Mouse (Mus musculus): ENCODE results near the gene 8030411F24Rik. TPM values are rescaled to one million over a fixed set of nuclear protein-coding genes. Genes with fewer than 3 reads are reported as not detected.

The 8030411F24Rik gene
- total and polyA plus RNA-seq, 2 experiments from 2014 or later: not detected

DNA sequence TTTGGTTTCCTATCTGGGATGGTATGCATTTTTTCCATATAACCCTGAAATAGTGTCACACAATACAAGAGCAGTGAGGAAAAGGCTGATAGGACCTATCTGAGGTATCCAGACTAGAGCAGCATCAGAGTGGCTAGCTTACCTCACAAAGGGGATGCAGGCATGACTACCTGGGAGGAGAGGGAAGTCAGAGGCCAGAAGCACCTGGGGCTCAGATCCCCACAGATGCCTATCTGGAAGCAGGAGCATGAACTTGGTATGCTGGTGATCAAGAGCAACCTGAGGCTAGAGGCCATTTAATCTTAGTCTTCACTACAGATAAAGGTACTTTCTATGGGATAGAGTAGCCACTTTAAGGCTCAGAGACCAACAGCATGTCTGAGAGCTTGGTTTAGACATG is 38.1 kb downstream of the 8030411F24Rik start, which contains the start of gene Cst13:
Cst13 (plus strand) TSS at position 173 of the 400 bp plus-strand sequence.
- no peaks in the 10 kb centered on the region for H3K4me1 ChIP-seq (ENCODE audit: insufficient read depth)
- DNase-seq (no peak), ATAC-seq (no peak)
- no peaks in the 10 kb centered on the region for H3K27me3 ChIP-seq (ENCODE audit: insufficient read depth, low read length)
- H3K36me3 ChIP-seq (ENCODE audit: insufficient read depth): no peaks in the 10 kb centered on the region
- no peak within 1 kb of the TSS for H3K4me2 ChIP-seq (ENCODE audit: low read depth)
- H3K27ac ChIP-seq (ENCODE audit: low read depth, low read length): no peak within 1 kb of the TSS
- H3K9me3 ChIP-seq (ENCODE audit: low read length): no peaks in the 10 kb centered on the region
- H3K9ac ChIP-seq: no peak within 1 kb of the TSS
- H3K4me3 ChIP-seq (ENCODE audit: low read depth, low read length): no peak within 1 kb of the TSS
- TF ChIP-seq CTCF (IDR thresholded peaks at IDR 0.05; ENCODE audit: low read depth): no peak

DNA sequence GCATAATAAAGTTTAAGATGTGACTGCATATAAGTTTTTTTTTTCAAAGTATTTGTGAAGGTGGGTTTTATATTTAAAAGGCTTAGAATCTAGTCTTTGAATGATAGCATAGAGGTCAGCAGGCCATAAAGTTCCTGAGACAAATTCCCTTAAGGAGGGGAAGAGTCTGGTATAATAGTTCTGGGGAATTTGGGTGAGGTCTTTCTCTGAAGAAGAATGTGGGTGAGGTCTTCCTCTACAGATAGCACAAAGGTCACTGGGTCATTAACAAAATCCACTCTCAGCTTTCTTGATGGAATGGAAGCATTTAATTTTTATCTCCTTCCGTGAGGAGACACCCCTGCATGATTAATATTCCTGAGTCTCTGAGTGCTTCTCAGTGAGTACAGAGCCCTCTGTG is 44.2 kb downstream of the 8030411F24Rik start:
- no peak for TF ChIP-seq CTCF (IDR thresholded peaks at IDR 0.05; ENCODE audit: low read depth)
- no peak overlapping the region for H3K4me2 ChIP-seq (ENCODE audit: low read depth)
- no peaks in the 10 kb centered on the region for H3K4me1 ChIP-seq (ENCODE audit: insufficient read depth)
- ATAC-seq (no peak), DNase-seq (no peak)
- H3K9ac ChIP-seq: no peak overlapping the region
- H3K27ac ChIP-seq (ENCODE audit: low read depth, low read length): no peak overlapping the region
- no peak overlapping the region for H3K4me3 ChIP-seq (ENCODE audit: low read depth, low read length)
- no peaks in the 10 kb centered on the region for H3K27me3 ChIP-seq (ENCODE audit: insufficient read depth, low read length)
- H3K9me3 ChIP-seq (ENCODE audit: low read length): no peaks in the 10 kb centered on the region
- 64% methylated on average over 1 of the region's 1 CpGs for WGBS
- no peaks in the 10 kb centered on the region for H3K36me3 ChIP-seq (ENCODE audit: insufficient read depth)

DNA sequence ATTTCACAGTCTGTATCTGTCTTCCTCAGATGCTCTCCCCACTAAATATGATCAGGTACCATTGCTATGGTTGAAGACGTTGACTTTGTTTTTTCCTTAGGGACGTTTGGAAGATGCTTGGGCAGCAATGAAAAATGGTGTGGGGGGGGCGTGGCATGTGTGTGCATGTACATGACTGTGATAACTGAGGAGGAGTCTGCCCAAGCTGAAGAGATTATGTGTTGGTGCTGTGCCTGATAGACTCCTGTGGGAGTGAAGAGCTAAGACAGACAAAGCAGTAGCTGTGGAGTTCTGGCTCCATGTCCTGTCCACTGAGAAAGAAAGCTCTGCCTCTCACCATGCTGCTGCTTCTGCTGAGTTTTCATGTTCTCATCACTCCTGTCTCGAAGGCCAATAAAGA is 53.1 kb downstream of the 8030411F24Rik start, which contains the start of gene Cst9:
Cst9 (plus strand) TSS at position 236 of the 400 bp plus-strand sequence.
- H3K4me2 ChIP-seq (ENCODE audit: low read depth): no peak within 1 kb of the TSS
- no peak within 1 kb of the TSS for H3K27ac ChIP-seq (ENCODE audit: low read depth, low read length)
- H3K9ac ChIP-seq: no peak within 1 kb of the TSS
- DNase-seq (no peak), ATAC-seq (no peak)
- no peaks in the 10 kb centered on the region for H3K27me3 ChIP-seq (ENCODE audit: insufficient read depth, low read length)
- H3K9me3 ChIP-seq (ENCODE audit: low read length): no peaks in the 10 kb centered on the region
- no peak for TF ChIP-seq CTCF (IDR thresholded peaks at IDR 0.05; ENCODE audit: low read depth)
- WGBS: 67% methylated on average over 4 of the region's 4 CpGs
- H3K4me1 ChIP-seq (ENCODE audit: insufficient read depth): no peaks in the 10 kb centered on the region
- H3K36me3 ChIP-seq (ENCODE audit: insufficient read depth): no peaks in the 10 kb centered on the region
- H3K4me3 ChIP-seq (ENCODE audit: low read depth, low read length): no peak within 1 kb of the TSS

Other genes starting within 250 kb of the 8030411F24Rik start
- gene Nxt1, start 109.4 kb upstream of the 8030411F24Rik start, total RNA-seq (2014; rRNA removed): 26.9 and 34.6 TPM in 2 replicates
- 29.6 and 38.4 TPM in 2 replicates for gene Nxt1, start 109.4 kb upstream of the 8030411F24Rik start, polyA plus RNA-seq (2015; fragmentation: Nextera tagmentation; extraction: Ambion mirVana)
- gene Gzf1, start 101.0 kb upstream of the 8030411F24Rik start, total RNA-seq (2014; rRNA removed): 21.8 and 22.2 TPM in 2 replicates
- 12.8 and 15.0 TPM in 2 replicates for gene Gzf1, start 101.0 kb upstream of the 8030411F24Rik start, polyA plus RNA-seq (2015; fragmentation: Nextera tagmentation; extraction: Ambion mirVana)
- gene Napb, start 49.5 kb upstream of the 8030411F24Rik start, total RNA-seq (2014; rRNA removed): 124 and 142 TPM in 2 replicates
- gene Napb, start 49.5 kb upstream of the 8030411F24Rik start, polyA plus RNA-seq (2015; fragmentation: Nextera tagmentation; extraction: Ambion mirVana): 41.1 and 76.3 TPM in 2 replicates
- gene Cstl1, start 31.7 kb upstream of the 8030411F24Rik start, total RNA-seq (2014; rRNA removed): not detected in 2 replicates
- gene Cstl1, start 31.7 kb upstream of the 8030411F24Rik start, polyA plus RNA-seq (2015; fragmentation: Nextera tagmentation; extraction: Ambion mirVana): not detected in 2 replicates
- gene Cst11, start 10.5 kb upstream of the 8030411F24Rik start, total RNA-seq (2014; rRNA removed): not detected in 2 replicates
- gene Cst11, start 10.5 kb upstream of the 8030411F24Rik start, polyA plus RNA-seq (2015; fragmentation: Nextera tagmentation; extraction: Ambion mirVana): not detected in 2 replicates
- gene Cst12, start 7.4 kb downstream of the 8030411F24Rik start, total RNA-seq (2014; rRNA removed): not detected in 2 replicates
- not detected in 2 replicates for gene Cst12, start 7.4 kb downstream of the 8030411F24Rik start, polyA plus RNA-seq (2015; fragmentation: Nextera tagmentation; extraction: Ambion mirVana)
- not detected in 2 replicates for gene Cst8, start 16.8 kb downstream of the 8030411F24Rik start, total RNA-seq (2014; rRNA removed)
- not detected in 2 replicates for gene Cst8, start 16.8 kb downstream of the 8030411F24Rik start, polyA plus RNA-seq (2015; fragmentation: Nextera tagmentation; extraction: Ambion mirVana)
- gene Cst13, start 38.1 kb downstream of the 8030411F24Rik start, total RNA-seq (2014; rRNA removed): not detected in 2 replicates
- gene Cst13, start 38.1 kb downstream of the 8030411F24Rik start, polyA plus RNA-seq (2015; fragmentation: Nextera tagmentation; extraction: Ambion mirVana): not detected in 2 replicates
- not detected in 2 replicates for gene Cst9, start 53.1 kb downstream of the 8030411F24Rik start, total RNA-seq (2014; rRNA removed)
- gene Cst9, start 53.1 kb downstream of the 8030411F24Rik start, polyA plus RNA-seq (2015; fragmentation: Nextera tagmentation; extraction: Ambion mirVana): not detected in 2 replicates
- 0.67 TPM in 1 of 2 replicates, not detected in the other for gene 9230104L09Rik, start 83.0 kb downstream of the 8030411F24Rik start, total RNA-seq (2014; rRNA removed)
- not detected in 2 replicates for gene 9230104L09Rik, start 83.0 kb downstream of the 8030411F24Rik start, polyA plus RNA-seq (2015; fragmentation: Nextera tagmentation; extraction: Ambion mirVana)
- gene Cst3, start 93.7 kb downstream of the 8030411F24Rik start, total RNA-seq (2014; rRNA removed): 495 and 652 TPM in 2 replicates
- gene Cst3, start 93.7 kb downstream of the 8030411F24Rik start, polyA plus RNA-seq (2015; fragmentation: Nextera tagmentation; extraction: Ambion mirVana): 1,133 and 1,187 TPM in 2 replicates
- gene Gm1330, start 221.2 kb downstream of the 8030411F24Rik start, total RNA-seq (2014; rRNA removed): not detected in 2 replicates
- gene Gm1330, start 221.2 kb downstream of the 8030411F24Rik start, polyA plus RNA-seq (2015; fragmentation: Nextera tagmentation; extraction: Ambion mirVana): not detected in 2 replicates
- not detected in 2 replicates for gene Gm10750, start 235.2 kb downstream of the 8030411F24Rik start, total RNA-seq (2014; rRNA removed)
- gene Gm10750, start 235.2 kb downstream of the 8030411F24Rik start, polyA plus RNA-seq (2015; fragmentation: Nextera tagmentation; extraction: Ambion mirVana): not detected in 2 replicates

All from forebrain, postnatal 0 days (tissue).